Mouse (Mus musculus) ovary, adult 10 weeks (tissue): Measurements from ENCODE around the gene Blmh. TPM values are rescaled to one million over a fixed set of nuclear protein-coding genes. Genes with fewer than 3 reads are reported as not detected.

ENCODE experiments used
- polyA plus RNA-seq: library from polyadenylated mRNA; stranded (reverse); fragments of 350-450 nt; fragmentation: Illumina TruSeq; extraction: RNeasy Lipid Tissue Mini Kit (QIAGEN cat#74804); gene quantifications from one replicate; pipeline ENCODE4 v1.2.3, GENCODE M21; 2014

Blmh gene
- 358 TPM for polyA plus RNA-seq

DNA sequence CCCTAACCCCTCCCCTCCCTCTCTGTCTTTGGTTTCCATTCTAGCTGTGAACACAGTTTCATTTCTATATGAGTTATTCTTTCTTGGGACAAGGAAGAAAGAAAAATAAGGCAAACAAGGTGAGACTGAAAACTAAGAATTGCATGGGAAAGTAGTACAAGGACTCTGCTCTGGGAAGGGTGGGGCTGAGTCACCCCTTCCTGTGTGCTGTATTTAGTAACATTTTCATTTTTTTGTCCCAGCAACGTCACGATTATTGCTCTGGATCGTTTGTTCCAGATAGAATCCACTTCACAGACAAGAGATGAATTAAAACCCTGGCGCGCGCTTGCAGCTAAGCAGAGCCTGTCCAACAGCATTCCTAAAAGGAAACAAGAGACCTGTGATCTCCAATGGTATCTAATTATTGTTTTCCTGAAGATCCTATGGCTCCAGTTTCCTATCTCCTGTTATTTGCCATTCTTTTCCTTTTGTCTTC, at the start of gene Blmh:
TSS of gene Blmh (plus strand) at position 51 of the 478 bp plus-strand sequence.

DNA sequence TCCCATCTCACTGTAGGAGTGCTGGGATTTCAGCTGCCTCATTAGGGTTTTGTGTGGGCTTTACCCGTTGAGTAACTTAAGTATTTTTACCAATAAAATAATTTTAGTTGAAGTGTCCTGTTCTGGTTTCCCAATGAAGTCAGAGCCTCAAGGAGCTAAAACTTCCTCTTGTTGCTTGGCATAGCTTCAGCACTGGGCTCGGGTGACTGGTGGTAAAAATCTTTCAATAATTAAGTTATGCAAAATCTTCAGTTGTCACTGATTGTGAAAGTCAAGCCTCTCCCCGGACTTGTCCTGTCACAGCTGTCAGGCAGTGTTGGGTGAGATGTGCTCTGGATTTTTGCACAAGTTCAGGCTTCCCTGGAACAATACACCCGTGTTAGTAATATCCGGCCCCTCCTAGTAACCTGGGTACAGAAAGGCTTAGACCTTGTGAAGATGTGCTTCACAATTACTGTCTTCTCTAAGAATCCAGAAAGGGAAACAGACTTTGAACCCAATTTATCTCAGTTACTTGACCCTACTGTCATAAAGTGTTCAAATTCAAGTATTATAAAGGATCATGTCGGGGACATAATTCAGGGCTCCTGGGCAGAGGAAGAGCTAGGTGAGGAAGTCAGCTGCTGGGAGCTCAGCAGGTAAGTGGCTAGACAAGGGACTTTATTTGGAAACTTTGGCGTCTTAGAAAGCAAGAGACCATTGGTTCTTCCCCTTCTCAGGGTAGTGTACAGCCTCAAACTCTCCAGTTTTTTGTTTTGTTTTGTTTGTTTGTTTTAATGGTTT, 22.8 kb upstream of the Blmh start, which contains the start of gene Tmigd1:
TSS of gene Tmigd1 (plus strand) at position 581 of the 783 bp plus-strand sequence.

DNA sequence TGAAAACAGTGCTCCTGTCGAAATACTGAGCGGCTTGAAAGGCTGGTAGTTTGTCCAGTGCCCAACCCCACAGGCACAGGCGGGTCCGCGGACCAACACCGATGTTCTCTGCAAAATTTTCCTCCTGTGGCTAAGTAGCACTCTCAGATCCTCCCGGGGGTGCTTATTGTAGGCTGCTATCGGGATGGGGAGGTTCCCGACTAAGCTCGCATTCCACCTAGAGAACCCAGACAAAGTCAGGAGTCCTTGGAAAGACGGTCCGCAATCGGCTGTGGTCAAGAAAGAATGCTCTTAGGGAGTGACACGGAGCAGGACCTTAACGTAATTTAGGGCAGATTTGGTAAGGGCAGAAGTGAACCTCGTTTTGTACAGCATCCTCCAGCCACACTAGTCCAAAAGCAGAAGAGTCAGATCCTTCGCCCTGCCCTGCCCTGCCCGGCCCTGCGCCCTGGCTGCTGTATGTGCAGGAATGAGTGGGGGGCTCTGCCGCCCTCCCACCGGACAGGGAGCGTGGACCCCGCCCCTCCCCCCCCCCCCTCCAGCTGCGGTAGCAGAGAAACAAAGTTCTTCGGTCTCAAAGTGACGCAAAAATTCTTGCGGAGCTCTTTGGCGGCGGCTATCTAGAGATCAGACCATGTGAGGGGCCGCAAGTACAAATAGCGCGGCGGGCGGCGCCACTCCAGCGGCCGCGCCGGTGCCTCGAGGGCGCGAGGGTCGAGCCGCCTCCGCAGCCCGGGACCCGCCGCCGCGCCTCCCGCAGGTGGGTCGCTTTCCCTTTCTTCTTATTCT, 73.5 kb downstream of the Blmh start, which contains the start of gene Slc6a4:
TSS of gene Slc6a4 (plus strand) at position 688 of the 789 bp plus-strand sequence.

Other genes with a start within 250 kb of the Blmh start
- 0.40 TPM for gene Trarg1, start 245.0 kb upstream of the Blmh start, polyA plus RNA-seq
- gene Gosr1, start 161.2 kb upstream of the Blmh start, polyA plus RNA-seq = 40.9 TPM
- gene Cpd, start 77.8 kb upstream of the Blmh start, polyA plus RNA-seq = 198 TPM
- 1.8 TPM for gene Tmigd1, start 22.6 kb upstream of the Blmh start, polyA plus RNA-seq
- gene Slc6a4, start 73.8 kb downstream of the Blmh start, polyA plus RNA-seq = 2.0 TPM
- gene Nsrp1, start 153.6 kb downstream of the Blmh start, polyA plus RNA-seq = 41.7 TPM